ENCODE assay signal across 8 mouse cellular contexts in genomic region chr3:96576690-96577541, GRCm38 (mm10). TPM values are rescaled to one million over a fixed set of nuclear protein-coding genes. Genes with fewer than 3 reads are reported as not detected.
A peak's percentile ranks its signal among the peaks of the same experiment; 100 is the strongest.
DNase-seq lines count a peak whose midpoint lies in the region; ATAC-seq lines count a peak whose summit lies in the region.

Gm16253 (plus strand) TSS chr3:96576984.

- 27% methylated on average over 17 of the region's 17 CpGs for WGBS in hindbrain, embryonic 16.5 days

- peaks cover 7% of the 10 kb centered on the region for H3K4me1 ChIP-seq in hindbrain, embryonic 16.5 days (ENCODE audit: control insufficient read depth, insufficient read depth, low read depth, low read length)

- peak within 1 kb of the TSS; percentile 70 for H3K27ac ChIP-seq in hindbrain, embryonic 16.5 days (ENCODE audit: low read depth, low read length)

- peak within 1 kb of the TSS; percentile 15; the same call in 1 of the 2 replicates for H3K4me3 ChIP-seq in hindbrain, embryonic 16.5 days (ENCODE audit: low read length)

- peak; percentile 99 for DNase-seq in ZHBTc4 (ENCODE audit: low read depth, low spot score)
- peak; percentile 58 to 68 for DNase-seq in cerebellum, postnatal 4 days (ENCODE audit: low spot score in 2 of 2)
- peak; percentile 96 for DNase-seq in gastrocnemius, adult 18-20 months (ENCODE audit: low spot score)
- DNase-seq in left cerebral cortex, adult 8-10 months (ENCODE audit: low spot score in 2 of 2) = peak; percentile 65 to 96
- DNase-seq in right cerebral cortex, postnatal 10 days (ENCODE audit: low spot score in 2 of 2) = peak; percentile 93 to 97
- DNase-seq in urinary bladder, postnatal 25 days (ENCODE audit: low spot score) = peak; percentile 76

- H3K9ac ChIP-seq in hindbrain, embryonic 16.5 days (ENCODE audit: low read depth, low read length) = no peak within 1 kb of the TSS; the same call in 1 of the 2 replicates

- H3K36me3 ChIP-seq in hindbrain, embryonic 16.5 days (ENCODE audit: control insufficient read depth, insufficient read depth, low read length) = no peaks in the 10 kb centered on the region

- ATAC-seq in hindbrain, embryonic 16.5 days = peak; percentile 88
- ATAC-seq in megakaryocyte, adult 5-6 weeks (ENCODE audit: poor library complexity, severe bottlenecking) = peak; percentile 87

- H3K4me2 ChIP-seq in hindbrain, embryonic 16.5 days (ENCODE audit: low read length) = peak within 1 kb of the TSS; percentile 43

- H3K9me3 ChIP-seq in hindbrain, embryonic 16.5 days (ENCODE audit: control insufficient read depth, low read length) = no peaks in the 10 kb centered on the region

- H3K27me3 ChIP-seq in hindbrain, embryonic 16.5 days (replicated peaks; ENCODE audit: control insufficient read depth, insufficient read depth, low read length) = no peaks in the 10 kb centered on the region

RNA-seq across cellular contexts. Expression of gene Gm16253, which starts in this region (rescaled TPM):
- 1 to 10 TPM; 1.2 to 2.0 TPM for total RNA-seq in gastrocnemius, adult 18-20 months (2021)
- 1.0 and 1.9 TPM in 2 replicates for polyA plus RNA-seq in hindbrain, embryonic 16.5 days (2015; fragmentation: Nextera tagmentation; extraction: Ambion mirVana)
- not detected for total RNA-seq in left cerebral cortex, adult 8-10 months (2022)
- not detected in 2 replicates for total RNA-seq in megakaryocyte, adult 5-6 weeks (2015)
- total RNA-seq in megakaryocyte, adult 5-6 weeks (2017) = 0.40 TPM in 1 of 2 replicates, not detected in the other

Comparison
In these comparisons a context has a peak if more than half of its experiments do, and no peak if none do; other contexts are left out.
1. Peak in every context shown above with its lines: DNase-seq, ATAC-seq, H3K4me3 ChIP-seq and H3K27ac ChIP-seq.
2. Peak in DNase-seq in left cerebral cortex, adult 8-10 months; RNA of the gene not detected or under 1 TPM.
3. Peak in ATAC-seq in megakaryocyte, adult 5-6 weeks; RNA of the gene not detected or under 1 TPM.